Mouse (Mus musculus) lung, postnatal 0 days (tissue): ENCODE measurements around the gene Dlat.

Source experiments
- CTCF ChIP-seq: IDR thresholded peaks from 2 replicates; pipeline ENCODE4 v1.5.1; 2016; ENCODE audit warnings: antibody characterized with exemption, mild to moderate bottlenecking
- EP300 ChIP-seq: IDR thresholded peaks from 2 replicates; pipeline ENCODE4 v1.6.1; 2016; ENCODE audit warnings: antibody characterized with exemption, mild to moderate bottlenecking, control low read depth

DNA sequence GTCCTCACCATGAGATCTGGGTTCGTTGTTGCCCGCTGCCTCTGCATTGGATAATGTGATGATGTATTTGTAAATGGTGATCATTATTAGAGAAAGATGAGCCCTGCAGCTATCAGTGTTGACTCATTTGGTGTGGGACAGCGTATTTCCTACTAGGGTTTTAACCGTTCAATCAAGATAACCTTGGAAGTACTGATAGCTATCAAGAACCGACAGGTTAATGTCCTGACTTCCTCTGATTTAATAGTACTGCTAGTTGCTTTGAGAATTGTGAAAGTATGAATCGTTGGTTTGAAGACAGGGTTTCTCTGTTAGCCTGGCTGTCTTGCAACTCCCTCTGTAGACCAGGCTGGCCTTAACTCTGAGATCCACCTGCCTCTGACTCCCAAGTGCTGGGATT is 55.2 kb downstream of the Dlat start:
- TF ChIP-seq CTCF (no peak), EP300 (no peak)
